Mouse (Mus musculus) testis, postnatal 14 days (tissue): ENCODE measurements around the gene Dnmt3a.

Experiments used
- DNase-seq: peaks from one replicate; pipeline ENCODE4 v3.0.0; 2021; ENCODE audit warnings: low spot score

Dnmt3a gene

GRCm38 (mm10) chr12:3805852-3806251 is at the start of gene Dnmt3a:
Dnmt3a (plus strand) TSS chr12:3806007.
- no peak for DNase-seq

GRCm38 (mm10) chr12:3756216-3756615 is 49.6 kb upstream of the Dnmt3a start:
- DNase-seq, result no peak

GRCm38 (mm10) chr12:3758127-3758526 is 47.7 kb upstream of the Dnmt3a start:
- DNase-seq, result no peak

- no peak for DNase-seq
Observed at GRCm38 (mm10) chr12:3759419-3759818, 46.4 kb upstream of the Dnmt3a start.

- no peak for DNase-seq
Observed at GRCm38 (mm10) chr12:3760876-3761590, 44.8 kb upstream of the Dnmt3a start.

GRCm38 (mm10) chr12:3761591-3762295 is 44.1 kb upstream of the Dnmt3a start:
- no peak for DNase-seq

GRCm38 (mm10) chr12:3764191-3764804 is 41.5 kb upstream of the Dnmt3a start:
- no peak for DNase-seq

- DNase-seq, result no peak
Observed at GRCm38 (mm10) chr12:3767360-3767759, 38.4 kb upstream of the Dnmt3a start.

GRCm38 (mm10) chr12:3768391-3768790 is 37.4 kb upstream of the Dnmt3a start:
- DNase-seq, result no peak

- DNase-seq, result no peak
Observed at GRCm38 (mm10) chr12:3770546-3770945, 35.3 kb upstream of the Dnmt3a start.

GRCm38 (mm10) chr12:3771080-3771479 is 34.7 kb upstream of the Dnmt3a start:
- DNase-seq, result no peak

- DNase-seq, result no peak
Observed at GRCm38 (mm10) chr12:3773643-3774042, 32.2 kb upstream of the Dnmt3a start.

GRCm38 (mm10) chr12:3776015-3776414 is 29.8 kb upstream of the Dnmt3a start:
- no peak for DNase-seq

- no peak for DNase-seq
Observed at GRCm38 (mm10) chr12:3777682-3778081, 28.1 kb upstream of the Dnmt3a start.

GRCm38 (mm10) chr12:3778286-3778685 is 27.5 kb upstream of the Dnmt3a start:
- no peak for DNase-seq

GRCm38 (mm10) chr12:3779639-3780038 is 26.2 kb upstream of the Dnmt3a start:
- DNase-seq, result no peak

GRCm38 (mm10) chr12:3780405-3780891 is 25.4 kb upstream of the Dnmt3a start:
- peak; percentile 58 for DNase-seq

GRCm38 (mm10) chr12:3780931-3781471 is 24.8 kb upstream of the Dnmt3a start:
- DNase-seq, result peak; percentile 39

GRCm38 (mm10) chr12:3781482-3781881 is 24.3 kb upstream of the Dnmt3a start:
- DNase-seq, result peak; percentile 79

GRCm38 (mm10) chr12:3783196-3783825 is 22.5 kb upstream of the Dnmt3a start:
- DNase-seq, result no peak

- no peak for DNase-seq
Observed at GRCm38 (mm10) chr12:3784258-3784657, 21.5 kb upstream of the Dnmt3a start.

- DNase-seq, result no peak
Observed at GRCm38 (mm10) chr12:3784729-3785128, 21.1 kb upstream of the Dnmt3a start.
